Mouse (Mus musculus): Measurements from ENCODE around the gene Psen1.

Gene Psen1

GRCm38 (mm10) chr12:83687934-83688315 is at the start of gene Psen1:
Psen1 (plus strand) TSS chr12:83688152.
- DNase-seq (ENCODE audit: low read depth, low spot score), result peak; percentile 97

GRCm38 (mm10) chr12:83641233-83641632 is 46.7 kb upstream of the Psen1 start:
- no peak for DNase-seq (ENCODE audit: low read depth, low spot score)

GRCm38 (mm10) chr12:83643116-83643515 is 44.8 kb upstream of the Psen1 start:
- DNase-seq (ENCODE audit: low read depth, low spot score), result no peak

- no peak for DNase-seq (ENCODE audit: low read depth, low spot score)
Measured at GRCm38 (mm10) chr12:83650346-83650745, 37.6 kb upstream of the Psen1 start.

GRCm38 (mm10) chr12:83651414-83651813 is 36.5 kb upstream of the Psen1 start:
- no peak for DNase-seq (ENCODE audit: low read depth, low spot score)

- DNase-seq (ENCODE audit: low read depth, low spot score), result no peak
Measured at GRCm38 (mm10) chr12:83685466-83685865, 2.5 kb upstream of the Psen1 start.

GRCm38 (mm10) chr12:83686575-83687350 is 1.2 kb upstream of the Psen1 start:
- peak; percentile 51 for DNase-seq (ENCODE audit: low read depth, low spot score)

GRCm38 (mm10) chr12:83688316-83689086 is 549 bp downstream of the Psen1 start:
- peak; percentile 84 for DNase-seq (ENCODE audit: low read depth, low spot score)

GRCm38 (mm10) chr12:83689087-83689432 is 1.1 kb downstream of the Psen1 start:
- peak; percentile 82 for DNase-seq (ENCODE audit: low read depth, low spot score)

- DNase-seq (ENCODE audit: low read depth, low spot score), result no peak
Measured at GRCm38 (mm10) chr12:83694011-83694410, 6.1 kb downstream of the Psen1 start.

GRCm38 (mm10) chr12:83694669-83695068 is 6.7 kb downstream of the Psen1 start:
- DNase-seq (ENCODE audit: low read depth, low spot score), result no peak

- DNase-seq (ENCODE audit: low read depth, low spot score), result no peak
Measured at GRCm38 (mm10) chr12:83698637-83699036, 10.7 kb downstream of the Psen1 start.

- DNase-seq (ENCODE audit: low read depth, low spot score), result no peak
Measured at GRCm38 (mm10) chr12:83701608-83702007, 13.7 kb downstream of the Psen1 start.

GRCm38 (mm10) chr12:83702796-83703195 is 14.8 kb downstream of the Psen1 start:
- DNase-seq (ENCODE audit: low read depth, low spot score), result no peak

- DNase-seq (ENCODE audit: low read depth, low spot score), result no peak
Measured at GRCm38 (mm10) chr12:83706951-83707350, 19.0 kb downstream of the Psen1 start.

GRCm38 (mm10) chr12:83708160-83709092 is 20.5 kb downstream of the Psen1 start:
- no peak for DNase-seq (ENCODE audit: low read depth, low spot score)

- DNase-seq (ENCODE audit: low read depth, low spot score), result no peak
Measured at GRCm38 (mm10) chr12:83709934-83710333, 22.0 kb downstream of the Psen1 start.

GRCm38 (mm10) chr12:83713749-83714148 is 25.8 kb downstream of the Psen1 start:
- DNase-seq (ENCODE audit: low read depth, low spot score), result peak; percentile 67

GRCm38 (mm10) chr12:83716416-83717184 is 28.6 kb downstream of the Psen1 start:
- no peak for DNase-seq (ENCODE audit: low read depth, low spot score)

GRCm38 (mm10) chr12:83719431-83719830 is 31.5 kb downstream of the Psen1 start:
- no peak for DNase-seq (ENCODE audit: low read depth, low spot score)

- no peak for DNase-seq (ENCODE audit: low read depth, low spot score)
Measured at GRCm38 (mm10) chr12:83721281-83721680, 33.3 kb downstream of the Psen1 start.
